Mouse (Mus musculus) kidney, adult 2 months (tissue): ENCODE measurements around the gene Scrn3.

ENCODE experiments used
- CTCF ChIP-seq: fragments of 200-500 bp; conservative IDR thresholded peaks from 2 replicates; pipeline ENCODE4 v1.5.1; 2011; ENCODE audit warnings: low read depth, mild to moderate bottlenecking, control low read depth, low read length, moderate library complexity, mixed read lengths; ENCODE audit not compliant: insufficient read depth, insufficient read length
- POLR2A ChIP-seq: fragments of 200-500 bp; IDR thresholded peaks from one replicate; pipeline ENCODE4 v1.6.1; 2011; ENCODE audit warnings: low read depth, low read length, control low read depth

DNA sequence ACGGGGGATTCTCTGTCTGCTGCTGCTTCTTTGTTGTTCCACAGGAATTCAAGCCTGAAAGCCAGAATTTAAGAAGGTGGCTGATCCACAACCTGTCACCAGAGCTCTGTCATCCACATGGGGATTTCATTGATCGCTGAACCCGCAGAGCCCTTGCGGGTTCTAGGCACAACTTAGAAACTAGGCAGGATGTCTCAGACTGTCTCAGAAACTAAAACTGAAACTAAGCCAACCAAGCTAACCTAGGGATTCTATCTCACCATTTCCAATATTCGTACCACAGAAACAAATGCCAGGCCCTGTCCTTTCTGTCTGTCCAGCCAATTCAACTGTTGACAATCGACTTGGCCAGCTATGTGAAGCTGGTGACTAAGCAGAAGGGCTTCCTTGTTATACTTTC is 35.8 kb downstream of the Scrn3 start:
- no peak for TF ChIP-seq CTCF
- TF ChIP-seq POLR2A: no peak
